Mouse (Mus musculus) layer of hippocampus, adult 18-20 months (tissue): ENCODE measurements around the gene Rassf7. TPM values are rescaled to one million over a fixed set of nuclear protein-coding genes. Genes with fewer than 3 reads are reported as not detected.
"Not testable (repeated sequence)": the region's sequence is repeated elsewhere in the genome, so short reads cannot be mapped to it uniquely, and the experiment has no call there.

ENCODE experiments used
- DNase-seq, 2 experiments: peaks; one replicate each; pipeline ENCODE4 v3.0.0; 2022; ENCODE audit warnings: low spot score in 2 of 2
- total RNA-seq, 2 experiments: library from RNA; stranded (reverse); gene quantifications; 2 replicates each; pipeline ENCODE4 v1.2.3; 2021

Rassf7 gene
- total RNA-seq, 2 experiments from 2014 or later = 0.71 to 1.5 TPM

DNA sequence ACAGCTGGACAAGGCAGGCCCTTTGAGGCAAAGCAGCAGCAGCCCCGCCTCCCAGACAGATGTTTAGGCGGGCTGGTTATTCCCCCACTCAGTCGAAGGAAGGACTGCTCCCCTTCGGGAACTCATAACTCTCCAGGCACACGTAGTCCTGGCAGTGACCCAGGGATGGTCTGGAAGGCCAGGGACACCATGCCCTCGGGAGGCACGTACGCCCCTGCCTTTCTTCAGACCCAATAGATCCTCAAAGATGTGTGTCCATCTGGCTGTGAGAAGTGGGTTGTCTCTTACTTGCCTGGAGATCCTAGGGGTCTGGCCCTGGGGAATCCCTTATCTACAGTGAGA lies 6.4 kb downstream of the Rassf7 start:
- no peak for DNase-seq

DNA sequence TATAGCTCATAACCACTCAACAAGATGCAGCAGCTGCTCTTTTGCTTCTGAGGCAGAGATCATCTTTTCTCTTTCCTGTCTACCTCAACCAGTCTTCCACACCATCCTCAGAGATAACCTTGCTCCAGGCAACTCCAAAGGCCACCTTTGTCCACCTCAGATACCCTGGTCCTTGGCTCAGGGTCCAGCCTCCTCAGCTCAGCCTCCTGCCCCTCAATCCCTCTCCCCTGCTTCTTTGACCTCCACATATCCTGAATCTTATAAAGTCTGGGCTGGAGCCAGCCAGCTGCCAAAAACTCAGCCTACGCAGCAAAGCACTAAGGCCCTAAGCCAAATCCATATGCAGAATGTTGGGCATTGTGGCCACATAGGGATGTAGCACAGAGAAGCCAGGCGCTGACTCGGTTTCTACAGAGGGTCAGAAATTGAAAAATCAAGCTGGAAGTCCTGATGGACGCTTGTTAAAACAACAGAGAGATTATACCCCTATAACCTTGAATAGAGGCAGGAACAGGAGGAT lies 7.1 kb downstream of the Rassf7 start:
- DNase-seq = no peak

DNA sequence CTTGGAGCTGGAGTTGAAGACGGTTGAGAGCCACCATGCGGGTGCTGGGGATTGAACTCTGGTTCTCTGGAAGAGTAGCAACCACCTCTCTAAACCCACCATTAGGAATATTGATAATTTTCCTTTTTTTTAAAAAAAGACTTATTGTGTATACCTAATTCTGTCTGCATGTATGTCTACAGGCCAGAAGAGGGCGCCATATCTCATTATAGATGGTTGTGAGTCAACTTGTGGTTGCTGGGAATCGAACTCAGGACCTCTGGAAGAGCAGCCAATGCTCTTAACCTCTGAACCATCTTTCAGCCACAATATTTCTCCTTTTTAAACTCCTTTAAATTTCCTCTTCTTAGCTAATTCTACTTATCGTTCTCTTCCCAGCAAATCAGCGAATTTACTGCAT lies 10.9 kb downstream of the Rassf7 start:
- DNase-seq = no peak

DNA sequence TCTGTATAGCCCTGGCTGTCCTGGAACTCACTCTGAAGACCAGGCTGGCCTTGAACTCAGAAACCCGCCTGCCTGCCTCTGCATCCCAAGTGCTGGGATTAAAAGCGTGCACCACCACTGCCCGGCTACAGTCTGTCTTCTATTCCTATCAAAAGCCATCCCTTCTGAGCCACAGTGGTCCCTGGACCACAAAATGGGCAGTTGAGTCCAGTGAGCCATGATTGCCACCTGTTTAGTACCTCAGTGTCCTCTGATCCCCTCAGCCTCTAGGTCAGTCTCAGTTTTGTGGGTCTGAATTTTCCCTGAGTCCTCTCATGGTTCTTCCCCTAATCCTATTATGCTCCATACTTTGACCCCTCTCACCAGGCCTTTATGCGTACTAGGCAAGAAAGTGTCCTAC lies 12.1 kb downstream of the Rassf7 start:
- DNase-seq = no peak

DNA sequence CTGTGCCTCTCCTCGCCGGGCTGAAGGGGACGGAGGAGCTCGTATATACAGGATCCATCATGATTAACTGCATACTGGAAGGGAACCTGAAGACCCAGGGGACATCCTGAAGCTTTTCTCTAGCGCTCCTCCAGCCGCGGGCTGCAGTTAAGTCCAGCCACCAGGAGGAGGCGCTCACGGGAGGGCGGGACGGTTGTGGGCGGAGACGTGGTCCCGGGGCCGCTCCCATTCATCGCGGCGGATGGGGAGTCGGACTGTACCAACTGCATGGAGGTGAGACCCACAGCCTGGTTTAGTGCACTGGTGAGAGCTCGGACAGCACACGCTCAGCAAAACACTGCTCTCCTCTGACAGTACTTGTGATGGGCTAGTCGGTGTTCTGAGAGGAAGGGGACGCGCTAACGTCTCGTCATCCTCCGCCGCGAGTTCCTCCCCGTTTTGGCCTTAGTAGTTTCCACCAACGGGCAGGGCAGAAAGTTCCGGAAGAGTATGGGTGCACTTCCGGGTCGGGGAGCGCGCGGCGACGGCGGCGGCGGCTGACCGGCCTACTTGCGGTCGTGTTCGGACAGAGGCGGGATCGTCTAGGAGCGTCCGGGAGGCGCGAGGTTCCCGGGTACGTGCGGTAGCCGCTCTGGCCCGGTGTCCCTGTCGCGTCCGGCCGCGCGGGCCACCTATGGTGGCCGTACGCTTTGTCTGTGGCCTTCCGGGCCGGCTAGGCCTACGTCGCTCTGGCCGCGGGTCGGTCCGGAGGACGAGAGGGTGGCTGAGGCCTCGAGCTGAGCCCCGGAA lies 12.8 kb downstream of the Rassf7 start, which contains the start of gene Phrf1:
Gene Phrf1 (plus strand): TSS at position 506 of the 789 bp plus-strand sequence.
- peak; percentile 86 to 91 for DNase-seq

DNA sequence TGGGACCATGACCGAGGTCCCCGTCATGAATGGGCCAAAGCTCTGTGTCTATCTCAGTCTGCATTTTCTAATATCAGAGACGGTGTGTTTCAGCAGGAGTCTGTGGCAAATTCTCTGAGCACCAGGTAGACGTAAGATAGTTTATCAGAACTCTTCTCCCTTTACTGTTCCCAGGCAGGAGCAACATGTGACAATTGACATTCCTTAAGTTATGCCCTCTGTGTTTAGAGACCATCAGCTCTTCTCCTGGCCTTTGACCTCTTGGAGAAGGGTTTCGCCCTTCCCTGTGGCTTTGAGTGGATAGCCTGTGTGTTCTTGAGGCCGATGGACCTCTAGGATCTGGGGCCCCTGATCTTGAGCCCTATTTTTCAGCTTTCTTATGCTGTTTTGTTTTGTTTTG lies 14.0 kb downstream of the Rassf7 start:
- DNase-seq = no peak

DNA sequence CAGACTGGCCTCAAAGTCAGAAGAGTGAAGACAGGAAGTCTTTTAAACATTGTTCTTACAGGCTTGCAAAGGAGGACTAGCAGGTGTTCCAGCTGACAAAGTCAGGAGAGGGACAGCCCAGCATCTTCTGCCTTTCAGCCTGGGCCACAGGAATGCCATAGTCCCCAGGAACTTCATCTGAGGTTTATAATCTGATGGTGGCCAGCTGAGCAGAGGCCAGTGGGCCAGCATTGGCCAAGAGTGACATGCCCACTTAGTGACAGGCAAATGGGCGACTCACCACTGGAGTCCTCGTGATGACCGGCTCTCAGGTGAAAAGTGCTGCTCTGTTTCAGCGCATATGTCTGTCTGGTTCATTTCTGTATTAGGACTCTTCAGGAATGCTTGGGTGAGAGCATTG lies 14.9 kb downstream of the Rassf7 start:
- no peak for DNase-seq

DNA sequence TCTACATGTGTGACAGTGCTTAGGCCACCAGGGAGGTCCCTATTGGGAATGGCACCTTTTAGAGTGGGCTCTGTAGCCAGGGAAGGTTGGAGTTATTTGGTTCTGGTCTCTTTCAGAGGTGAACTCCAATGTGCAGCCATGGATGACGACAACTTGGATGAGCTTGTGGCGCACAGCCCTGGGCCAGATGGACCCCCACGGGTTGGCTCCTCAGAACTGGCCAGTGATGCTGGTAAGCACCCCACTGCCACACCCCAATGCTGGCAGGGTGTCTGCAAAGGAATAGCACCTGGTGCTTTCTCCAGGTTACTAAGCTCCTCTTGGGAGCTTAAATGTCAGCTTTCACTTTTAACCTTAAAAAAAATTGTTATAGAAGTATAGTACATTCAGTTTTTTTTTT lies 15.5 kb downstream of the Rassf7 start:
- no peak for DNase-seq

DNA sequence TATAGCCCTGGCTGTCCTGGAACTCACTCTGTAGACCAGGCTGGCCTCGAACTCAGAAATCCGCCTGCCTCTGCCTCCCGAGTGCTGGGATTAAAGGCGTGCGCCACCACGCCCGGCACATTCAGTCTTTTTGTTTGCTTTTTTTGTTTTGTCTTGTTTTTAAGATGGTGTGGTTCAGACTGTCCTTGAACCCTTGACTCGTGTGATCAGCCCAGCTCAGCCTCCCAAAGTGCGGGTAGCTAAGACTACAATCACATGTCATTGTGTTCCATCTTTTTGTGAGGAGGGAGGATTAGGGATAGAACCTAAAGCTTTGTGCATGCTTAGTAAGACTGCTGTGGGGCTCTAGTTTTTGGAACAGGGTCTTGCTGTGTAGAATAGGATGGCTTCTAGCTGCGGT lies 15.9 kb downstream of the Rassf7 start:
- DNase-seq = no peak

DNA sequence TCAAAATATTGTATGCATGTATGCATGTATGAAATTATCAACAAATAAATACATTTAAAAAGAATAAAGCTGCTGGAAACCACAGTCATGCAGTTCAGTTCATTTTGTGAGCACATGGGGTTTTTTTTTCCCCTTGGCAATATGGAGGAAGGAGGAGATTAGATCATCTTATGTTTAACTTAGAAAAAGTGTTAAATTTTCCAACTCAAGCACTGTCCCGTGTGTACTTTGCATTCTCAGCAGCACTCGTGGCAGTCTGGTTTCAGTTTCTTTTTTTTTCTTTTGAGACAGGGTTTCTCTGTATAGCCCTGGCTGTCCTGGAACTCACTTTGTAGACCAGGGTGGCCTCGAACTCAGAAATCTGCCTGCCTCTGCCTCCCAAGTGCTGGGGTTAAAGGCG lies 34.8 kb downstream of the Rassf7 start:
- not testable (repeated sequence) for DNase-seq

DNA sequence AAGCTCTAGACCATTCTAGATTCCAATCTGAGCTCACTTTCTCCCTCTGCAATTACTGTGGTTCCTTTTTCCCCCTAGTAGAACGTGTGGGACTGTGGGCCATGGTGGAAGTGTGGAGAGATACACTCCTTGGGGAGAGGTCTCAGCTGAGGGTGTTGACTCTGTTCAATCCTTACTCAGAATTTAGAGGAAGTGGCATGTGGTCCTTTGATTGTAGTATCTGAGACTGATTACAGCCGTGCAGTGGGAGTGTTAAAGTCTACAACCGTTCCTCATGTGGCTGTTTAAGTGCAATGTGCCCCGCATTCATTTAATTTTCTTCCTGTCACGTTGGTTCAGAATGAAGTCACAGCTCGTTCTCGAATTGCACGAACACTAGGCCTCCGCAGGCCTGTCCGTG lies 40.5 kb downstream of the Rassf7 start:
- no peak for DNase-seq

DNA sequence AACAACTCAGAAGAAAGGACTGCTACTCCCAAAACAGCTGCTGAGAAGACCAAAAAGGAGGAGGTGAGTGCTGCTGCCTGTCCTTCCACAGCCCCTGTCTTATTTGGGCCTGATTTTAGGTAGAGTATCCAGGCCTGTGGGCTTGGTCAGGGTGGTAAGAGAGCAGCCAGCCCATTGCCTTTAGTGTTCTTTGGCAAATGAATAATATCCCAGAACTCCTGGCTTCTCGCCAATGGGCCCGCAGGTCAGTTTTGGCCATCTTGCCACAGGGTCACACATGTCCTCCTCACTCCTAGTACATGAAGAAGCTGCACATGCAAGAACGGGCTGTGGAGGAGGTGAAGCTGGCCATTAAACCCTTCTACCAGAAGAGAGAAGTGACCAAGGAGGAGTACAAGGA lies 45.8 kb downstream of the Rassf7 start:
- no peak for DNase-seq

DNA sequence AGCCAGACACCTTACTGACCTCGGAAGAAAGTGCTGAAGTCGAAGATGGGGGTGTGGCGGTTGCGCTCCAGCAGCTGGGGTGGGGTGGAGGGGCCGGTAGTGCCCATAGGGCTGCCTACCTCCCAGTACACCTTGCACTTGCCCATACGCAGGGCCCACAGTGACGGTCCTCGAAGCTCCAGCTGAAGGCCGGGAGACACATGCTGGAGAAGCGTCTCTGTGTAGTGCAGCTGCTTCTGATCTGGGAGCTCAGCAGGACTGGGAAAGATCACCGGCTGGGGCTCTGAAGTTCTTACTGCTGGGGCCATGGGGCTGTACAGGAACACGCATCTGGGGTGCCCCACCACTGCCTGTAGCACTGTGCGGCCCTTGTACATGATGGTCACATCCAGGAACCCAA lies 48.0 kb downstream of the Rassf7 start:
- DNase-seq = no peak

DNA sequence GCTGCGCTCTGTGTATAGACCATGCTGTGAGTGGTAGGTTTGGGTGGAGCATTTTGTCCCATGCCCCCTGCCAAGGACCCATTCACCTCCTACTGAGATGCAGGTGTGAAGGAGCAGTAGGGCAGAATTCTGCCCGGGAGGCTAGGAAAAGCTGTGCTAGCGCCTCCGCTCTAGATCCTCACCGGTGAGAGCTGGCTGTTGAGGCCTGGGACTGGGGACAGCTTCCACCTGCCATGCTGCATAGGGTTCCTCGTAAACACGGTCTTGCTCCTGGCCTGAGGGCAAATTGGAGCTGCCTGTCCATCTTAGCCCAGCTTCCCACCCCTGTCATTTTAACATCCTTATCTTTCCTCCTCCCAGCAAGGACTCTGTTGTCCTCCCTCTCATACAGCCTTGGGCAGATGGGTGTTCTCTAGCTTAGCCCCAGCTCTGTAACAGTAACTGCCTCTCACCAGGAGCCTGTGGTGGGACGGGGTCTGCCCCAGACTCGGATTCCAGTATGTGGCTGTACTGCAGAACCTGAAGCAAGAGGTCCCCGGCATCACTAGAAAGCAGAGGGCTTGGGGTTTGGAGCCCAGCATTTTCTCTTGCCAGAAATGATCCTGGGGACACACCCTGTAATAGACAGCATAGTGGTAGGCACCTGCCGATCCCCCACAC lies 48.5 kb downstream of the Rassf7 start:
- DNase-seq = no peak

DNA sequence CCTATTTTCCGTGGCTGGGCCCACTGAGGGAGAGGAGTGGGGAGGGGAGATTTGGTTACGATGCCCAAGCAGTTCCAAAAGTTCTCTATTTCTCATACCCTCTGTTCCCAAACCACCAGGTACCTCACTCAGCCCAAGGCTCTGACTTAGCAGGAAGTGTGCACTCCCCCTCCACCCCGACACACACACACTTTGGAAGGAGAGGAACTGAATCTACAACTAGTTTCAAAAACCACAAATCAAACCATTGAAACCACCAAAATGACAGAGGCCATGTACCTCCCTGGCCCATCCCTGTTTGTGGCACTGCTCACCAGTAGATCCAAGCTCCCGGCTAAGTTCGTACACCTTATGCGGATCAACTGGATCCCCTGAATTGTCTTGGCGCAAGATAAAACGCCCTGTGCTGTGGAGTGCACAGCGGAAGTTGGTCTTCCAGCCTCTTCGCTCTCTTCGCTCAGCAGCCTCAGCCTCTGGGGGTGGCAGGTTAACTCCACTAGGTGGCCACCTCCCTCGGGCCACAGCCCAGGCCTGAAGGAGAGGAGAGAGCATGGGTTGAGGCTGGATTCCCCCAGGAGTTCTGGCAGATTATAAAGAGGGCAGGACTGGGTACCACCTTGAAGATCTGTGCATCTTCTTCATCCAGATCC lies 49.2 kb downstream of the Rassf7 start:
- DNase-seq = no peak

DNA sequence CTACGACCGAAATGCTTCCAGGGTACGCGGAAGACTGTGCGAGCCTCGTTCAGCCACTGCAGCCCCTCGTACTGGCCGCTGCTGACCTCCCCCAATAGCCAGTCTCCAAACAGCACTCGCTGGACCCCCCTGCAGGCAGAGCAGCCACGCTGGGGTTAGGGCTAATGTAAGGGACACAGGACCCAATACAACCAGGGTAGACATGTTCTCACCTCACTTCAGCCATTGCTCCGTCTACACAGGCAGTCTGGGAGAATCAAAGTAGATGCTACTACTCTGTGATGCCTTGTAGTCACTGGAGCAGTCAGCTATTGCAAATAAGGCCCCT lies 49.7 kb downstream of the Rassf7 start:
- DNase-seq = no peak

DNA sequence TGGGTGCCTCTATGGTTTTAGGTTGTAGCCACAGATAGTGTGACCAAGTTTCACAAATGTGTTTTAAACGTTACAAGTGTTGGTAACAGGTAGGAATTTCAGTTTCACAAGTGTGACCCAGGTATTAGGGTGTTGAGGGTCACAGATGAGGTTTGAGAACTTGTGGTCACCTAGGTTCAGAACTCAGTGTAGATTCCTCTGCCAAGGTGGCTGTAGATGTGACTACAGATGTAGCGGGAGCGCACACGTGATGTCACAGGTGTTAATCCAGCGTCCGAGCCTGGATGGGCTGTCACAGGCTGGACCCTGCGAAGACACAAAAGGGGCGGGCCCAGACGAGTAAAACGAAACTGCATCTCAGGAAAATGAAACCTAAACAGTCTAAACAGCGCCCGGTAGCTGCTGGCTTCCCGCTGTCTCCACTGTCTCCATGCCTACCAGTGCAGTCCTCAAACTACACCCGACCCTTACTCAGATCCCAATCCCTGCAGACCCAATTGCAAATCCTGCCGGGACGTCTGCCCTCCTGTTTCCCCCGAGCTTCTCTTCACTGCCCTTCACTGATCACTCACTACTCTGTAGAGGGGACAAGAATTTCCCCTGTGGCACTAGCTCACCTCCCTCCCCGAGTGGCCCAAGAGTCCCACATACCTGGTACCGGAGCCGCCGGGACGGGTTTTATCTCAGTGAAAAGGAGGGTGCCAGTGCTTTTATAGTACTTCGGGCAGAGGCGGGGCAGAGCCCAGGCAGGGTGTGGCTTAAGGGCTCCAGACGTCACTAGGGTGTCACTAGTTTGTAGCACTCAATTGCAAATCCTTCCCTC lies 50.3 kb downstream of the Rassf7 start, which contains the start of gene Irf7:
Gene Irf7 (minus strand): TSS at position 743 of the 823 bp plus-strand sequence.
- peak in 1 of 2 experiments; percentile 26 for DNase-seq
